Mouse (Mus musculus) liver, embryonic 13.5 days (tissue): ENCODE measurements around the gene 2810021J22Rik. TPM values are rescaled to one million over a fixed set of nuclear protein-coding genes. Genes with fewer than 3 reads are reported as not detected.
A peak's percentile ranks its signal among the peaks of the same experiment; 100 is the strongest.

Experiments used
- ATAC-seq: fragments of 200-750 bp; cut with Nextera tagmentation; 2 replicates; pipeline ENCODE4 v1.8.0; 2017; ENCODE audit warnings: low read depth, mild to moderate bottlenecking, moderate number of reproducible peaks, moderate library complexity
- DNase-seq: peaks from one replicate; pipeline ENCODE4 v3.0.0; 2022
- H3K27ac ChIP-seq: fragments of 300-500 bp; sonication (generic); 2 replicates; pipeline ENCODE4 v1.5.1; 2015; ENCODE audit warnings: moderate library complexity, mild to moderate bottlenecking, inconsistent platforms
- H3K27me3 ChIP-seq: fragments of 300-500 bp; sonication (generic); 2 replicates; pipeline ENCODE4 v1.6.1; 2015; ENCODE audit warnings: mild to moderate bottlenecking, inconsistent platforms
- H3K36me3 ChIP-seq: fragments of 300-500 bp; sonication (generic); 2 replicates; pipeline ENCODE4 v1.6.1; 2015; ENCODE audit warnings: mild to moderate bottlenecking, inconsistent platforms
- H3K4me1 ChIP-seq: fragments of 300-500 bp; sonication (generic); replicated peaks from 2 replicates; pipeline ENCODE4 v1.6.1; 2015; ENCODE audit warnings: inconsistent platforms
- H3K4me2 ChIP-seq: fragments of 300-500 bp; sonication (generic); 2 replicates; pipeline ENCODE4 v1.6.1; 2015; ENCODE audit warnings: inconsistent platforms, mild to moderate bottlenecking, moderate library complexity
- H3K4me3 ChIP-seq: fragments of 300-500 bp; sonication (generic); replicated peaks from 2 replicates; pipeline ENCODE4 v1.5.1; 2015; ENCODE audit warnings: mild to moderate bottlenecking, inconsistent platforms
- H3K9ac ChIP-seq: fragments of 300-500 bp; sonication (generic); 2 replicates; pipeline ENCODE4 v1.6.1; 2015; ENCODE audit warnings: mild to moderate bottlenecking, inconsistent platforms
- H3K9me3 ChIP-seq: fragments of 300-500 bp; sonication (generic); replicated peaks from 2 replicates; pipeline ENCODE4 v1.6.1; 2016; ENCODE audit warnings: inconsistent platforms
- WGBS: fragments of 180-500 bp; shearing (Covaris S2); methylation state at CpG from one replicate; pipeline ENCODE4 v1.1.7; 2015; ENCODE audit not compliant: insufficient replicate concordance; 5-methylcytosine and 5-hydroxymethylcytosine counted together
- polyA plus RNA-seq: library from polyadenylated mRNA; unstranded; fragments of >200 nt; fragmentation: Nextera tagmentation; extraction: Ambion mirVana; gene quantifications from 2 replicates; pipeline ENCODE4 v1.2.1, GENCODE M21; 2015

2810021J22Rik gene
- polyA plus RNA-seq, 1 experiment from 2014 or later = 3.0 TPM

DNA sequence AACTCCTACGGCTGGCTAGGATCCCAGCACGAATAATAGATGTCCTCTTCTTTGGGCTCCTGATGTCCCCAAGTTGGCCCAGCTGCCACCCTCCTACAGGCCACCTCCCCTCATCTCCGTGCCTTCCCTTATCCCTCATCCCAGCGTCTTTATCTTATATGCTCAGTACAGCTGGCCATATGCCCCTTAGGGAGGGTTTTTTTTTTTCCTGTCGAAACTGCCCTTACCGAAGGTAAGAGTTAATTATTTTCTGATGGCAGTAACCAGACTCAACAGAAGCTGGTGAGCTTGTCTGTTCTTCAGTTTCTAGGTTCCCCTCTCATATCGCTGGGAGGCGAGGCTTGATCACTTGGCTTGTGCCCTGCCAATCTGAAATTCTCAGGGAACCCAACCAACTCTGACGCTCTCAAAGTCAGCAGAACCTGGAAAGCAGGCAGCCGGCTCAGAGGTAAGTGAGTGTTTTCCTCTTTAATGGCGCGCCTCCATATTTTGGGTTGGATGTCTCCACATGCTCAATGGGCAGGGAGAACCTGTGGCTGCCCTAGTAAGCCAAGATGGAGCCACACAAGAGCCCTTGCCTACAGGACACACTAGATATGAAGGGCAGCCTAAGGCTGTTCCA is 50.8 kb downstream of the 2810021J22Rik start, which contains the start of gene Btnl10:
Btnl10 (plus strand) TSS at position 164 of the 622 bp plus-strand sequence.
- peak within 1 kb of the TSS; percentile 72 for H3K4me3 ChIP-seq
- H3K4me1 ChIP-seq = peaks cover 86% of the 10 kb centered on the region
- no peaks in the 10 kb centered on the region for H3K9me3 ChIP-seq
- 35% methylated on average over 12 of the region's 12 CpGs for WGBS
- peak; percentile 71 for DNase-seq
- peak; percentile 85 for ATAC-seq
- H3K36me3 ChIP-seq = peaks cover 28% of the 10 kb centered on the region
- peak within 1 kb of the TSS; percentile 99 for H3K27ac ChIP-seq
- H3K27me3 ChIP-seq = no peaks in the 10 kb centered on the region; the same call in 1 of the 2 replicates
- peak within 1 kb of the TSS; percentile 86 for H3K9ac ChIP-seq
- H3K4me2 ChIP-seq = peak within 1 kb of the TSS; percentile 83

GRCm38 (mm10) chr11:58918759-58919158 is 51.7 kb downstream of the 2810021J22Rik start:
- 40% methylated on average over 5 of the region's 5 CpGs for WGBS
- peak overlapping the region; percentile 99 for H3K27ac ChIP-seq
- H3K27me3 ChIP-seq = no peaks in the 10 kb centered on the region; the same call in 1 of the 2 replicates
- DNase-seq = no peak
- peak overlapping the region; percentile 72 for H3K4me3 ChIP-seq
- peaks cover 77% of the 10 kb centered on the region for H3K4me1 ChIP-seq
- H3K9me3 ChIP-seq = no peaks in the 10 kb centered on the region
- H3K36me3 ChIP-seq = peaks cover 37% of the 10 kb centered on the region
- peak overlapping the region; percentile 83 for H3K4me2 ChIP-seq
- ATAC-seq = peak; percentile 22; the same call in 1 of the 2 replicates
- peak overlapping the region; percentile 86 for H3K9ac ChIP-seq

GRCm38 (mm10) chr11:58922420-58922819 is 55.4 kb downstream of the 2810021J22Rik start:
- peaks cover 41% of the 10 kb centered on the region for H3K36me3 ChIP-seq
- no peak overlapping the region for H3K9ac ChIP-seq
- ATAC-seq = no peak
- DNase-seq = no peak
- H3K9me3 ChIP-seq = no peaks in the 10 kb centered on the region
- H3K4me1 ChIP-seq = peaks cover 52% of the 10 kb centered on the region
- no peaks in the 10 kb centered on the region; the same call in 1 of the 2 replicates for H3K27me3 ChIP-seq
- H3K4me2 ChIP-seq = no peak overlapping the region
- no peak overlapping the region for H3K4me3 ChIP-seq
- 84% methylated on average over 9 of the region's 9 CpGs for WGBS
- no peak overlapping the region for H3K27ac ChIP-seq

DNA sequence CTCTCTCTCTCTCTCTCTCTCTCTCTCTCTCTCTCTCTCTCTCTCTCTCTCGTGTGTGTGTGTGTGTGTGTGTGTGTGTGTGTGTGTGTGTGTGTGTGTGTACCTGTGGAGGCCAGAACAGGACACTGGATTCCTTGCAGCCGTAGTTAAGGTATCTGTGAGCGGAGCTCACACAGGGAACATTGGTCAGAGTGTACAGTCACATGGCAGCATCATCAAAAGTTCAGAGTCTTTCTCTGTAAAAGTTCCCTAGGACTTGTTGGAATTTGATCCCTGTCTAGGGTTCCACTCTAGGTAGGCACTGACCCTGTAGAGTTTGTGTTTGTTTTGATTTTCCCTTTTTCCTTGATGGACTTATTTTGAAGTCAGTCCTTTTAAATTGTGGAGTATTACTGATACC is 59.6 kb downstream of the 2810021J22Rik start:
- H3K9ac ChIP-seq = 0 out of 2 replicates have a peak overlapping the region, but pooled peaks have one; percentile 75
- no peaks in the 10 kb centered on the region; the same call in 1 of the 2 replicates for H3K27me3 ChIP-seq
- no peak for ATAC-seq
- DNase-seq = no peak
- H3K4me3 ChIP-seq = no peak overlapping the region
- WGBS = 70% methylated on average over 2 of the region's 3 CpGs
- no peaks in the 10 kb centered on the region for H3K9me3 ChIP-seq
- H3K36me3 ChIP-seq = peaks cover 35% of the 10 kb centered on the region
- no peak overlapping the region for H3K4me2 ChIP-seq
- H3K4me1 ChIP-seq = peaks cover 54% of the 10 kb centered on the region
- no peak overlapping the region for H3K27ac ChIP-seq

DNA sequence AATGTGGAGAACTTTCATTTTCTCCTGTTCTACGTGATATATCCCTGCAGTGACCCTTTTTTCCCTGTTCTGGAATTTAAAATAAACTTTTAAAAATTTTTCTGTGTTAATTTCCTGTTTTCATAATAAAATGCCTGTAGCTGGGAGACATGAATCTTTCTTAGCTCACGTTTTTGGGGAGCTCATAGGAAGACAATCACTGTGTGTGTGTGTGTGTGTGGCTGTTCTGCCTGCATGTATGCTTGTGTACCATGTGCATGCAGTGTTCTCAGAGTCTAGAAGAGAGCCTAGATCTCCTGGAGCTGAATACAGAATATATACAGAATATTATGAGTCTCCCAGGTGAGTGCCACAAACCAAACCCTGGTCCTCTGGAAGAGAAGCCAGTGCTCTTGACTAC is 60.0 kb downstream of the 2810021J22Rik start:
- Histone ChIP-seq H3K36me3 (peaks cover 35% of the 10 kb centered on the region), H3K9me3 (no peaks in the 10 kb centered on the region), H3K4me3 (no peak overlapping the region), H3K27me3 (no peaks in the 10 kb centered on the region; the same call in 1 of the 2 replicates), H3K9ac (peak overlapping the region; percentile 75; the same call in 1 of the 2 replicates), H3K27ac (no peak overlapping the region), H3K4me1 (peaks cover 58% of the 10 kb centered on the region), H3K4me2 (peak overlapping the region; percentile 74; the same call in 1 of the 2 replicates)
- WGBS = 58% methylated on average over 2 of the region's 2 CpGs
- ATAC-seq = no peak
- DNase-seq = no peak

GRCm38 (mm10) chr11:58927790-58928651 is 61.0 kb downstream of the 2810021J22Rik start:
- Histone ChIP-seq H3K4me3 (peak overlapping the region; percentile 58), H3K27me3 (no peaks in the 10 kb centered on the region; the same call in 1 of the 2 replicates), H3K27ac (peak overlapping the region; percentile 92), H3K9ac (peak overlapping the region; percentile 75), H3K9me3 (no peaks in the 10 kb centered on the region), H3K36me3 (peaks cover 35% of the 10 kb centered on the region), H3K4me1 (peaks cover 61% of the 10 kb centered on the region), H3K4me2 (peak overlapping the region; percentile 74)
- ATAC-seq (peak; percentile 80), DNase-seq (peak; percentile 73)
- 3% methylated on average over 20 of the region's 20 CpGs for WGBS

DNA sequence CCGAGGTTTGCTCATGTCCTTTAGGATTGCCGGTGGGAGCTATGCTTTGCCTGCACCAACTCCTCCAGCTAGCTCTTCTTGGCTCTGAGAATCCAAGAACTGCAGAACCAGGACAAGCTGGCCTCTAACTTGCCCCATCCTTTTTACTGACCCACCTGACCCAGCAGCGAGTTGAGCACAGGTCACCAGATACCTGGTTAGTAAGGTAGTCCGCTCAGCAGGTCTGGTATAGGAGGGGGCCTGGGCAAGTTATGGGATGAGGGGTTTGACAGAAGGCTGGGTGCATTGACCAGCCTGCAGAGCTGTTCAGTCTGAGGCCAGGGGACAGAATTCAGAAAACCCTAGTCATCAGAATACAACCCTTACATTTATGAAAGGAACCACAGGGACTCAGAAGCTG is 62.0 kb downstream of the 2810021J22Rik start:
- peak overlapping the region; percentile 43; the same call in 1 of the 2 replicates for H3K9ac ChIP-seq
- ATAC-seq = no peak
- H3K27ac ChIP-seq = peak overlapping the region; percentile 92
- no peaks in the 10 kb centered on the region for H3K9me3 ChIP-seq
- WGBS = 54% methylated on average over 4 of the region's 4 CpGs
- H3K4me1 ChIP-seq = peaks cover 61% of the 10 kb centered on the region
- H3K36me3 ChIP-seq = peaks cover 35% of the 10 kb centered on the region
- H3K4me2 ChIP-seq = no peak overlapping the region
- no peak overlapping the region for H3K4me3 ChIP-seq
- DNase-seq = no peak
- H3K27me3 ChIP-seq = no peaks in the 10 kb centered on the region

GRCm38 (mm10) chr11:58929641-58930040 is 62.6 kb downstream of the 2810021J22Rik start:
- Histone ChIP-seq H3K9ac (peak overlapping the region; percentile 43), H3K4me2 (peak overlapping the region; percentile 21), H3K4me3 (no peak overlapping the region), H3K9me3 (no peaks in the 10 kb centered on the region), H3K4me1 (peaks cover 61% of the 10 kb centered on the region), H3K36me3 (peaks cover 39% of the 10 kb centered on the region), H3K27me3 (no peaks in the 10 kb centered on the region), H3K27ac (peak overlapping the region; percentile 92)
- ATAC-seq (no peak), DNase-seq (no peak)
- WGBS = 44% methylated on average over 3 of the region's 3 CpGs

DNA sequence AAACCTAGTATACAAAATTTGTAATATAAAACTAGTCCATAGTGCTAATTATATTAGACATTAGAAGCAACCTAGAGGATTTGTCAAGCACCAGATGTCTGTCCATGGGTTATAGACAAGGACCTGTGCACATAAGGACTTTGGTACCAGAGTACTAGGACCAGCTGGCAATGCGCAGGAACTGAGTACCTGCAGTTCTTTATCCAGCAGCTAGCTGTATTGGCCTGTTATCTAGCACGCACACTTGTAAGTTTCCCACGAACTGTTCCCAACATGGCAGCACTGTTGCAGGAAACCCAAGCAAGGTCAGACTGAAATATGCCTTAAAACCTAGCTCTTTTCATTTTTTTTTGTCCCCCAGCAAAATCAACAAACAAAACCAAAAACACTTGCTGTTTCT is 63.2 kb downstream of the 2810021J22Rik start:
- Histone ChIP-seq H3K4me1 (peaks cover 61% of the 10 kb centered on the region), H3K27me3 (no peaks in the 10 kb centered on the region), H3K4me2 (no peak overlapping the region), H3K4me3 (no peak overlapping the region), H3K27ac (peak overlapping the region; percentile 92), H3K36me3 (peaks cover 42% of the 10 kb centered on the region), H3K9me3 (no peaks in the 10 kb centered on the region), H3K9ac (0 out of 2 replicates have a peak overlapping the region, but pooled peaks have one; percentile 43)
- DNase-seq = no peak
- peak; percentile 65 for ATAC-seq
- WGBS = 19% methylated on average over 3 of the region's 3 CpGs

DNA sequence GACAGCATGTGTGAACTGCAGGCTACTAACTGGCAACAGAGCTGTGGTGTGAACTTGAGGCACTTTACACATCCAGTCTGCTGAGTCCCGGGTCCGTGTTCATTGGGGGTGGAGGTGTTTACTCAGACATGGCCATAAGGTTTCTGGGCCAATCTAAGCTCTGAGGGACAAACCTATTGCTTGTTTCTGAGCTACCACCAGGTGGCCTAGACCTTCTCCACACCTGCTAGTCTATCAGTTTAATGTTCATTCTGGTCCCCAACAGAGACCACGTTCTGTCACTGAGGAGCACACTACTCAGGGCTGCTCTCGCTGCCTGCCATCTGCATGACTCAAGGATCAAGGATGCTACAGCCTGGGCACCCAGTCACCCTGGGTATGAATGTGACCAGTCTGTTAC is 64.6 kb downstream of the 2810021J22Rik start:
- 72% methylated on average over 4 of the region's 4 CpGs for WGBS
- H3K4me3 ChIP-seq = no peak overlapping the region
- peaks cover 63% of the 10 kb centered on the region for H3K4me1 ChIP-seq
- no peaks in the 10 kb centered on the region for H3K9me3 ChIP-seq
- peaks cover 54% of the 10 kb centered on the region for H3K36me3 ChIP-seq
- peak overlapping the region; percentile 92 for H3K27ac ChIP-seq
- ATAC-seq (no peak), DNase-seq (no peak)
- H3K9ac ChIP-seq = no peak overlapping the region
- H3K4me2 ChIP-seq = no peak overlapping the region
- H3K27me3 ChIP-seq = no peaks in the 10 kb centered on the region
